Mouse (Mus musculus): ENCODE results near the gene Gm28048.
A peak's percentile ranks its signal among the peaks of the same experiment; 100 is the strongest.

The Gm28048 gene

GRCm38 (mm10) chr11:22858441-22859300 lies 123.2 kb downstream of the Gm28048 start:
- DNase-seq: peak; percentile 65 to 70

GRCm38 (mm10) chr11:22857705-22858440 lies 124.0 kb downstream of the Gm28048 start:
- peak; percentile 50 to 55 for DNase-seq

- peak in 1 of 2 experiments; percentile 23 for DNase-seq
These were observed 124.7 kb downstream of the Gm28048 start for GRCm38 (mm10) chr11:22857106-22857704.

GRCm38 (mm10) chr11:22856371-22856965 lies 125.4 kb downstream of the Gm28048 start:
- peak in 1 of 2 experiments; percentile 17 for DNase-seq

- no peak for DNase-seq
These were observed 127.3 kb downstream of the Gm28048 start for GRCm38 (mm10) chr11:22854571-22854970.

GRCm38 (mm10) chr11:22853477-22854157 lies 128.3 kb downstream of the Gm28048 start:
- no peak for DNase-seq

- DNase-seq: peak in 1 of 2 experiments; percentile 28
These were observed 129.4 kb downstream of the Gm28048 start for GRCm38 (mm10) chr11:22852510-22852909.

- DNase-seq: peak in 1 of 2 experiments; percentile 25
These were observed 130.5 kb downstream of the Gm28048 start for GRCm38 (mm10) chr11:22851416-22851815.

- no peak for DNase-seq
These were observed 131.8 kb downstream of the Gm28048 start for GRCm38 (mm10) chr11:22850077-22850476.

- peak; percentile 58 for DNase-seq
These were observed 133.2 kb downstream of the Gm28048 start for GRCm38 (mm10) chr11:22848649-22849195.

GRCm38 (mm10) chr11:22847732-22848648 lies 133.9 kb downstream of the Gm28048 start:
- no peak for DNase-seq

- DNase-seq: no peak
These were observed 134.7 kb downstream of the Gm28048 start for GRCm38 (mm10) chr11:22846960-22847731.

- peak in 1 of 2 experiments; percentile 32 for DNase-seq
These were observed 135.6 kb downstream of the Gm28048 start for GRCm38 (mm10) chr11:22846093-22846835.

- peak in 1 of 2 experiments; percentile 37 for DNase-seq
These were observed 136.9 kb downstream of the Gm28048 start for GRCm38 (mm10) chr11:22844754-22845718.

GRCm38 (mm10) chr11:22839456-22839855 lies 142.4 kb downstream of the Gm28048 start:
- DNase-seq: peak in 1 of 2 experiments; percentile 22

GRCm38 (mm10) chr11:22838361-22838760 lies 143.5 kb downstream of the Gm28048 start:
- DNase-seq: no peak

- DNase-seq: peak in 1 of 2 experiments; percentile 27
These were observed 145.6 kb downstream of the Gm28048 start for GRCm38 (mm10) chr11:22836269-22836668.

- DNase-seq: no peak
These were observed 149.3 kb downstream of the Gm28048 start for GRCm38 (mm10) chr11:22832600-22832999.
